Mouse (Mus musculus) neural tube, embryonic 15.5 days (tissue): ENCODE data around the gene Cdc37. TPM values are rescaled to one million over a fixed set of nuclear protein-coding genes. Genes with fewer than 3 reads are reported as not detected.
"Not testable (repeated sequence)": the region's sequence is repeated elsewhere in the genome, so short reads cannot be mapped to it uniquely, and the experiment has no call there.

ENCODE experiments used
- ATAC-seq: fragments of 200-750 bp; cut with Nextera tagmentation; 2 replicates; pipeline ENCODE4 v1.8.0; 2017; ENCODE audit warnings: mild to moderate bottlenecking, moderate TSS enrichment, moderate library complexity; ENCODE audit not compliant: low FRiP score
- H3K27ac ChIP-seq: fragments of 300-500 bp; sonication (generic); replicated peaks from 2 replicates; pipeline ENCODE4 v1.5.1; 2015; ENCODE audit warnings: mild to moderate bottlenecking, inconsistent platforms
- H3K27me3 ChIP-seq: fragments of 300-500 bp; sonication (generic); replicated peaks from 2 replicates; pipeline ENCODE4 v1.6.1; 2015; ENCODE audit warnings: inconsistent platforms
- H3K36me3 ChIP-seq: fragments of 300-500 bp; sonication (generic); 2 replicates; pipeline ENCODE4 v1.6.1; 2015; ENCODE audit warnings: inconsistent platforms
- H3K4me1 ChIP-seq: fragments of 300-500 bp; sonication (generic); 2 replicates; pipeline ENCODE4 v1.6.1; 2015; ENCODE audit warnings: inconsistent platforms
- H3K4me2 ChIP-seq: fragments of 300-500 bp; sonication (generic); 2 replicates; pipeline ENCODE4 v1.6.1; 2015; ENCODE audit warnings: inconsistent platforms, mild to moderate bottlenecking, moderate library complexity
- H3K4me3 ChIP-seq: fragments of 300-500 bp; sonication (generic); replicated peaks from 2 replicates; pipeline ENCODE4 v1.5.1; 2015; ENCODE audit warnings: mild to moderate bottlenecking, inconsistent platforms
- H3K9ac ChIP-seq: fragments of 300-500 bp; sonication (generic); replicated peaks from 2 replicates; pipeline ENCODE4 v1.6.1; 2015; ENCODE audit warnings: mild to moderate bottlenecking, inconsistent platforms
- H3K9me3 ChIP-seq: fragments of 300-500 bp; sonication (generic); replicated peaks from 2 replicates; pipeline ENCODE4 v1.6.1; 2016; ENCODE audit warnings: inconsistent platforms
- WGBS: fragments of 180-500 bp; shearing (Covaris S2); methylation state at CpG from one replicate; pipeline ENCODE4 v1.1.7; 2015; ENCODE audit warnings: mixed read lengths; 5-methylcytosine and 5-hydroxymethylcytosine counted together
- polyA plus RNA-seq: library from polyadenylated mRNA; unstranded; fragments of >200 nt; fragmentation: Nextera tagmentation; extraction: Ambion mirVana; gene quantifications from 2 replicates; pipeline ENCODE4 v1.2.1, GENCODE M21; 2015

Gene Cdc37
- polyA plus RNA-seq, result 199 and 230 TPM in 2 replicates

DNA sequence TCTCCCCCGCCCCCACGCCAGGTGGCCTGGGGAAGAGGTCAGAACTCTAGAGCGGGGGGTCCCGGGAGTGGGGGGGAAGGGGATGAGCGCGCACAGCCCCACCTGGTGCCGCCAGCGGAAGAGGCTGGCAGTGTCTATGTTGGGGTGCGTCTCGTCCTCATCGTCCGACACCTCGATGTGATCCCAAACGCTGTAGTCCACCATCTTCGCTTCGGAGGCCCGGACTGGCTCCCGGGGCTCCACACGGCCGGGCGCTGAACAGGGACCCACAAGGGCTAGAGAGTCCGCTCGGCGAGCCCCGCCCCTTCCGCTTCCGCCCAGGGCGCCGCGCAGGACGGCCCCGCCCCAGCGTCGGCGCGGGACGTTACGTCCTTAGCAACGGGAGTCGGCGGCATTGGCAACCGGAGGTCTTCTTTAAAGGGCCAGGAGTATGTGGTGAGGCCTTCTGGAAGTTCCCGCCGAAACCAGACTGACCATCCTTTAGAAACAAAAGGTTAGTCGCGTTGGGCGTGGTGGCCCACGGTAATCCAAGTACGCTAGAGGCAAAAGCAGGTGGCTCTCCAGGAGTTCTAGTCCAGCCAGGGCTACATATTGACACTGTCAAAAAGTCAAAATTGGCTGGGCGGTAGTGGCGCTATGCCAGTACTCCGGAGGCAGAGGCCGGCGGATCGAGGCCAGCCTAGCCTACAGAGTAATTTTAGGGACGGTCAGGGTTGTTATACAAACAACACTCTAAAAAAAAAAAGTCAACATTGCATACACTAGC lies at the start of gene Cdc37:
TSS of gene Cdc37 (minus strand) at position 329 of the 766 bp plus-strand sequence.
- peak within 1 kb of the TSS; percentile 88 for H3K4me3 ChIP-seq
- peak within 1 kb of the TSS; percentile 91 for H3K4me2 ChIP-seq
- peak; percentile 96 for ATAC-seq
- 4% methylated on average over 55 of the region's 56 CpGs for WGBS
- H3K9me3 ChIP-seq, result no peaks in the 10 kb centered on the region
- peaks cover 6% of the 10 kb centered on the region for H3K36me3 ChIP-seq
- H3K27me3 ChIP-seq, result no peaks in the 10 kb centered on the region; the same call in 1 of the 2 replicates
- H3K4me1 ChIP-seq, result peaks cover 51% of the 10 kb centered on the region
- H3K9ac ChIP-seq, result peak within 1 kb of the TSS; percentile 77
- peak within 1 kb of the TSS; percentile 82 for H3K27ac ChIP-seq

GRCm38 (mm10) chr9:21198960-21199359 lies 49.2 kb upstream of the Cdc37 start:
- H3K4me3 ChIP-seq, result no peak overlapping the region
- H3K27ac ChIP-seq, result no peak overlapping the region
- 83% methylated on average over 3 of the region's 3 CpGs for WGBS
- peaks cover 21% of the 10 kb centered on the region for H3K36me3 ChIP-seq
- H3K9me3 ChIP-seq, result no peaks in the 10 kb centered on the region
- no peaks in the 10 kb centered on the region for H3K27me3 ChIP-seq
- ATAC-seq, result no peak
- peaks cover 34% of the 10 kb centered on the region for H3K4me1 ChIP-seq
- peak overlapping the region; percentile 84 for H3K4me2 ChIP-seq
- H3K9ac ChIP-seq, result no peak overlapping the region

DNA sequence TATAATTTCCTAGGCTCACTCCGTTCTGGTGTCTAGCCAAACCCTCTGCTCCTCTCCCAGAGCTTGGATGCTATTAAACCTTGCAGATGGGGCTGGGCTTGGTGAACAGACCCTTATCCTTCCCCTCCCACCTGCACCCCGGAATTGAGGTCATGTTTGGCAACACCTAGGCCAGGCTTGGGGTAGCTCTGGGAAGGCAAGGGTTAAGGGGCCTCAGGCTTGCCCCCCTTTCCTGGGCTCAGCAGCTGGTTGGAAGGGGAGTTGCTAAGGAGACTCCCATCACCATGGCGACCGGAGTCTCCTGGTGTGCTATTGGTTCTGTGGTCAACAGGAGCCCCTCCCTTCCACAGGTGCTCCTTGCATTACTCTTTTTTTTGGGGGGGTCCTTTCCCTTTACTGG lies 48.2 kb upstream of the Cdc37 start:
- Histone ChIP-seq H3K4me2 (peak overlapping the region; percentile 84), H3K4me3 (peak overlapping the region; percentile 74), H3K36me3 (peaks cover 16% of the 10 kb centered on the region), H3K9ac (peak overlapping the region; percentile 89), H3K27me3 (no peaks in the 10 kb centered on the region), H3K9me3 (no peaks in the 10 kb centered on the region), H3K4me1 (peaks cover 34% of the 10 kb centered on the region), H3K27ac (peak overlapping the region; percentile 79)
- ATAC-seq, result peak; percentile 86
- 4% methylated on average over 4 of the region's 4 CpGs for WGBS

DNA sequence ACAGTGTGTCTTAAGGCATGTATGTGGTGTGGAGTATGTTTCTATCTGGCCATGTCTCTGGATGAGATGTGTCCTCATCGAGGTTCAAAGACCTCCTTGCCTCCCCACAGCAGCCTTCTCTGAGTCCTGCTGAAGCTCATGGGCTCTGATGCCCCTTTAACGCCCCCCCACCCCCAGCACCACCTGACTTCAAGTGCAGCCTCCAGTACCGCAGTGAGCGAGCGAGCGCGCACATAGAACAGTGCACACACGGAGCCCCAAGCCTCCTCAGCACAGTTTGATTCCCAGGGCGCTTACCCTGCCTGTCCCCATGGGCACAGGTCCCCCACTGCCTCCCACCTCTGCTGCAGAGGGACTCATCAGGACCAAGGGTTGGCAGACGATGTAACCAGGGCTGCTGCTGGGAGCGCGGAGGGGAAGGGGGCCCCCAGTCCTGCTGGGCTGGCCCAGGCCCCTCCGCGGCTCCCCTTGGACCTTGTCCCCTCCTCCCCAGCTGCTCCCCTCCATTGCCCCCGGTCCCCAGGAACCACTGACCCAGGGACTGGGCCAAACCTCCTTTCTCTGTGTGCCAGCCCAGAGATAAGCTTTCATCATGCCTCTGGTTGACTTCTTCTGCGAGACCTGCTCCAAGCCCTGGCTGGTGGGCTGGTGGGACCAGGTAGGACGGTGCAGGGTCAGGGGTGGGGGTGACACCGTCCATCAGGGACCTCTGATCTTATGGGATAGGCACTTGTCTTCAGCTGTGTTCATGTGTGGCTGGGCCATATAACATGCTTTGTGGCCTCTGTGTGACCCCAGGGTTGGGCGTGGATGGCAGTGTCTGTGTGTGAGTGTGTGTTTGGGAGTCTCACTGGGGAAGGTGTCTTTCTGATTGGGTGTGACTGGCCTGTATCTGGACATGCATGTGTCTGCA lies 47.0 kb upstream of the Cdc37 start:
- peak overlapping the region; percentile 79 for H3K27ac ChIP-seq
- peak overlapping the region; percentile 84 for H3K4me2 ChIP-seq
- peak overlapping the region; percentile 89 for H3K9ac ChIP-seq
- ATAC-seq, result peak; percentile 85
- no peaks in the 10 kb centered on the region for H3K27me3 ChIP-seq
- H3K9me3 ChIP-seq, result no peaks in the 10 kb centered on the region
- H3K4me3 ChIP-seq, result peak overlapping the region; percentile 74
- H3K4me1 ChIP-seq, result peaks cover 34% of the 10 kb centered on the region
- H3K36me3 ChIP-seq, result peaks cover 12% of the 10 kb centered on the region
- WGBS, result 24% methylated on average over 19 of the region's 19 CpGs

- peak overlapping the region; percentile 84 for H3K4me2 ChIP-seq
- peak overlapping the region; percentile 79; the same call in 1 of the 2 replicates for H3K27ac ChIP-seq
- H3K4me1 ChIP-seq, result peaks cover 34% of the 10 kb centered on the region
- not testable (repeated sequence) for H3K9me3 ChIP-seq, H3K36me3 ChIP-seq, H3K9ac ChIP-seq, H3K27me3 ChIP-seq
- peak; percentile 45 for ATAC-seq
- 45% methylated on average over 7 of the region's 7 CpGs for WGBS
- peak overlapping the region; percentile 74; the same call in 1 of the 2 replicates for H3K4me3 ChIP-seq
Observed at GRCm38 (mm10) chr9:21195736-21196505, 46.1 kb upstream of the Cdc37 start.

DNA sequence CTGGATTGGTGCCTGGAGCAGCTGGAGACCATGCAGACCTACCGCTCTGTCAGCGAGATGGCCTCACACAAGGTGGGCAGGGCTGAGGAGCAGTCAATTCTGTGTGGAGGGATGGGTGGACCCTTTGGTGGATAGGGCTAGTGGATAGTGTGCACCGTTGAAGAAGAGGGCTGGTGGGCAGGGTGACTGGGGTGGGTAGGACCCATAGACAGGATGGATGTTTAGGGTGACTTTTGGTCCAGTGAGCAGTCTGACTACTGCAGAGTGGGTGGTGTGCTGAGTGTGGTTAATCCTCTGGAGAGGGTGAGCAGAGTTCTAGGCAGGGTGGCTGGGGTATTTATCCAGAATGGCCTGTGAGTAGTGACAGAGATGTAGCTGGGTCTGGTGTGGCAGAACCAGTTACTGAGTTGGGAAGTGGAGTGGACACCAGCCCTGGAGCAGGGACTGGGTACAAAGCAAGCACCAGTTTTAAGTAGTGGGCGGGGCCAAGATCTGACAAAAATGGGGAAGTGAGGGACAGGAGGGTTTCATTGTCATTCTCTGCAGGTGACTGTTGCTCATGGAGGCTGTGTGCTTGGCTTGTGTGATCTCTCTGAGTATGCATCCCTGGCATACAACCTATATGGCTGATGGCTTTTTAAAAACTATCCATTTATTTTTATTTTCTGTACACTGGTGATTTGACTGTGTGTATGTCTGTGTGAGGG lies 45.2 kb upstream of the Cdc37 start:
- Histone ChIP-seq H3K9me3 (no peaks in the 10 kb centered on the region), H3K27me3 (no peaks in the 10 kb centered on the region), H3K4me1 (peaks cover 34% of the 10 kb centered on the region), H3K36me3 (no peaks in the 10 kb centered on the region; the same call in 1 of the 2 replicates), H3K27ac (no peak overlapping the region), H3K4me3 (no peak overlapping the region), H3K4me2 (no peak overlapping the region), H3K9ac (no peak overlapping the region)
- whole genome bisulfite sequencing, result 85% methylated on average over 4 of the region's 4 CpGs
- no peak for ATAC-seq

DNA sequence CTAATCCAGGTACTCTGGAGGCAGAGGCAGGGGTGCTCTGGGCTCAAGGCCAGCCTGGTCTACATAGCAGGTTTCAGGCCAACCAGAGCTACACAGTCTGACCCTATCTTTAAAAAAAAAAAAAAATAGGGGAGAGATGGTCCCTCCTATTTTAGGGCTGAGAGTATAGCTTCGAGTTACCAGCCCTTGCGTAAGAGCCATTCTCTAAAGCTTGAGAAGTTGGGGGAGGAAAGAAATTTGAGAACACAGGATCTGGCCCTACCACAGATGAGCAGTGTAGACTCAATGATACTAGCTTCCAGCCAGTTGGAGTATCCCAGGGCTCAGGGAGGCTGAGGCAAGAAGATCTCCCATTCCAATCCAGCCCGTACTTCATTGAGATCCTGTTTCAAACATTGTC lies 44.0 kb upstream of the Cdc37 start:
- no peaks in the 10 kb centered on the region for H3K27me3 ChIP-seq
- H3K4me2 ChIP-seq, result no peak overlapping the region
- H3K9ac ChIP-seq, result no peak overlapping the region
- WGBS, result 97% methylated on average over 3 of the region's 3 CpGs
- no peak overlapping the region for H3K4me3 ChIP-seq
- no peaks in the 10 kb centered on the region for H3K36me3 ChIP-seq
- H3K27ac ChIP-seq, result no peak overlapping the region
- H3K9me3 ChIP-seq, result no peaks in the 10 kb centered on the region
- peaks cover 32% of the 10 kb centered on the region for H3K4me1 ChIP-seq
- no peak for ATAC-seq

- Histone ChIP-seq H3K4me3 (no peak overlapping the region), H3K4me2 (no peak overlapping the region), H3K9me3 (no peaks in the 10 kb centered on the region), H3K27ac (no peak overlapping the region), H3K27me3 (no peaks in the 10 kb centered on the region), H3K36me3 (no peaks in the 10 kb centered on the region), H3K9ac (no peak overlapping the region), H3K4me1 (peaks cover 4% of the 10 kb centered on the region)
- no peak for ATAC-seq
- WGBS, result 54% methylated on average over 3 of the region's 3 CpGs
Observed at GRCm38 (mm10) chr9:21190670-21191069, 40.9 kb upstream of the Cdc37 start.

DNA sequence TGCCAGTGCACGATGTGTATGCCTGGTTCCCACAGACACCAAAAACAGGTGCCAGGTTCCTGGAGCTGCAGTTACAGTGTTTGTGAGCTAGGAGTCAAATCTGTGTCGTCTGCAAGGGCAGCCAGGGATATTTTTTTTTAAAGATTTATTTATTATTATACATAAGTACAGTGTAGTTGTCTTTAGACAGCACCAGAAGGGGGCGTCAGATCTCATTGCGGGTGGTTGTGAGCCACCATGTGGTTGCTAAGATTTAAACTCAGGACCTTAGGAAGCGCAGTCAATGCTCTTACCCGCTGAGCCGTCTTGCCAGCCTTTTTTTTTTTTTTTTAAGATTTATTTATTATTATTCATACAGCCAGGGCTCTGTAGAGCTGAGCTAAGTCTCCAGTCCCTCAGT lies 40.1 kb upstream of the Cdc37 start:
- H3K4me2 ChIP-seq, result no peak overlapping the region
- no peak overlapping the region for H3K9ac ChIP-seq
- no peak overlapping the region for H3K4me3 ChIP-seq
- no peak for ATAC-seq
- H3K9me3 ChIP-seq, result no peaks in the 10 kb centered on the region
- no peaks in the 10 kb centered on the region for H3K36me3 ChIP-seq
- H3K27me3 ChIP-seq, result peaks cover 5% of the 10 kb centered on the region
- no peaks in the 10 kb centered on the region for H3K4me1 ChIP-seq
- no peak overlapping the region for H3K27ac ChIP-seq
- 39% methylated on average over 7 of the region's 7 CpGs for WGBS

DNA sequence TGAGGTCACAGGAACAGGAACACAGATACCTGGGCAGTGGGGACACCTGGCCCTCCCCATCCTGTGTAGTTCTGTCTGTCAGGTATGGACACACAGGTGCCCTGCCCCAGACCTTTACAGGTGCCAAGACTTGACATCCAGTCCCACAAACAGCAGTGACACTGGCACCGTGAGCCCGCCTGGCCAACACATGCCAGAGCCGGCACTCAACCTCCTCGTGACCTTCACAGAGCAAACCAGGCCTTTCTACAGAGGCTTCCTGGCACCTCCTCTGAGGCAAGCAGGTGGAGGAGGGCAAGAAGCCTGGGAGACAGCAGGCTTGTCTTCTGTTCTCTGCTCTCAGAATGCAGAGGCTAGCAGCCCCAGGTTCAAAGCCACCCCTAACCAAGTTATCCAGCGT lies 35.7 kb upstream of the Cdc37 start:
- H3K27ac ChIP-seq, result no peak overlapping the region
- no peak overlapping the region for H3K4me2 ChIP-seq
- H3K36me3 ChIP-seq, result no peaks in the 10 kb centered on the region
- ATAC-seq, result no peak
- H3K9me3 ChIP-seq, result no peaks in the 10 kb centered on the region
- H3K4me1 ChIP-seq, result peaks cover 10% of the 10 kb centered on the region
- H3K27me3 ChIP-seq, result peaks cover 38% of the 10 kb centered on the region
- no peak overlapping the region for H3K9ac ChIP-seq
- no peak overlapping the region for H3K4me3 ChIP-seq
- 91% methylated on average over 5 of the region's 5 CpGs for WGBS

- peaks cover 38% of the 10 kb centered on the region for H3K27me3 ChIP-seq
- no peak overlapping the region for H3K27ac ChIP-seq
- WGBS, result 47% methylated on average over 2 of the region's 2 CpGs
- H3K9ac ChIP-seq, result no peak overlapping the region
- no peak overlapping the region for H3K4me3 ChIP-seq
- H3K36me3 ChIP-seq, result no peaks in the 10 kb centered on the region
- H3K9me3 ChIP-seq, result no peaks in the 10 kb centered on the region
- H3K4me1 ChIP-seq, result peaks cover 10% of the 10 kb centered on the region
- no peak overlapping the region for H3K4me2 ChIP-seq
- ATAC-seq, result no peak
Observed at GRCm38 (mm10) chr9:21184733-21185132, 35.0 kb upstream of the Cdc37 start.
